Mouse (Mus musculus) embryonic facial prominence, embryonic 12.5 days (tissue): ENCODE data around the gene Olfr1279. TPM values are rescaled to one million over a fixed set of nuclear protein-coding genes. Genes with fewer than 3 reads are reported as not detected.
"Not testable (repeated sequence)": the region's sequence is repeated elsewhere in the genome, so short reads cannot be mapped to it uniquely, and the experiment has no call there.

ENCODE experiments used
- ATAC-seq: fragments of 200-750 bp; cut with Nextera tagmentation; 2 replicates; pipeline ENCODE4 v1.8.0; 2017; ENCODE audit not compliant: insufficient number of reproducible peaks, insufficient read depth, low FRiP score, low TSS enrichment
- H3K27ac ChIP-seq: fragments of 300-500 bp; sonication (generic); 2 replicates; pipeline ENCODE4 v1.5.1; 2016; ENCODE audit warnings: mild to moderate bottlenecking
- H3K27me3 ChIP-seq: fragments of 300-500 bp; sonication (generic); 2 replicates; pipeline ENCODE4 v1.6.1; 2016; ENCODE audit warnings: mild to moderate bottlenecking, moderate library complexity
- H3K36me3 ChIP-seq: fragments of 300-500 bp; sonication (generic); 2 replicates; pipeline ENCODE4 v1.6.1; 2016; ENCODE audit warnings: mild to moderate bottlenecking
- H3K4me1 ChIP-seq: fragments of 300-500 bp; sonication (generic); 2 replicates; pipeline ENCODE4 v1.6.1; 2016
- H3K4me2 ChIP-seq: fragments of 300-500 bp; sonication (generic); replicated peaks from 2 replicates; pipeline ENCODE4 v1.6.1; 2016; ENCODE audit warnings: mild to moderate bottlenecking, moderate library complexity
- H3K4me3 ChIP-seq: fragments of 300-500 bp; sonication (generic); 2 replicates; pipeline ENCODE4 v1.5.1; 2016; ENCODE audit warnings: mild to moderate bottlenecking
- H3K9ac ChIP-seq: fragments of 300-500 bp; sonication (generic); 2 replicates; pipeline ENCODE4 v1.6.1; 2016; ENCODE audit warnings: mild to moderate bottlenecking, moderate library complexity
- H3K9me3 ChIP-seq: fragments of 300-500 bp; sonication (generic); 2 replicates; pipeline ENCODE4 v1.6.1; 2016; ENCODE audit warnings: mild to moderate bottlenecking, moderate library complexity
- WGBS: fragments of 180-500 bp; shearing (Covaris S2); methylation state at CpG from one replicate; pipeline ENCODE4 v1.1.7; 2016; 5-methylcytosine and 5-hydroxymethylcytosine counted together
- polyA plus RNA-seq: library from polyadenylated mRNA; unstranded; fragments of >200 nt; fragmentation: Nextera tagmentation; extraction: Ambion mirVana; gene quantifications from 2 replicates; pipeline ENCODE4 v1.2.1, GENCODE M21; 2016

Olfr1279 gene
- not detected in 2 replicates for polyA plus RNA-seq

GRCm38 (mm10) chr2:111300374-111300773, at the start of gene Olfr1279:
Gene Olfr1279 (plus strand): TSS chr2:111300635.
- Histone ChIP-seq H3K36me3 (no peaks in the 10 kb centered on the region), H3K27ac (no peak within 1 kb of the TSS), H3K27me3 (no peaks in the 10 kb centered on the region), H3K9ac (no peak within 1 kb of the TSS), H3K9me3 (no peaks in the 10 kb centered on the region), H3K4me1 (no peaks in the 10 kb centered on the region), H3K4me2 (no peak within 1 kb of the TSS), H3K4me3 (no peak within 1 kb of the TSS)
- ATAC-seq: no peak

- ATAC-seq: no peak
- no peak within 1 kb of the TSS for H3K9ac ChIP-seq
- no peak within 1 kb of the TSS for H3K4me2 ChIP-seq
- no peaks in the 10 kb centered on the region for H3K9me3 ChIP-seq
- H3K27me3 ChIP-seq: no peaks in the 10 kb centered on the region
- H3K4me1 ChIP-seq: no peaks in the 10 kb centered on the region
- H3K36me3 ChIP-seq: no peaks in the 10 kb centered on the region
- no peak within 1 kb of the TSS for H3K4me3 ChIP-seq
- H3K27ac ChIP-seq: no peak within 1 kb of the TSS
These were observed 46.2 kb upstream of the Olfr1279 start, which contains the start of gene Olfr1276 for GRCm38 (mm10) chr2:111254216-111254615. Gene Olfr1276 (plus strand): TSS chr2:111254516.

- Histone ChIP-seq H3K27me3 (no peaks in the 10 kb centered on the region), H3K4me3 (no peak within 1 kb of the TSS), H3K9me3 (no peaks in the 10 kb centered on the region), H3K36me3 (no peaks in the 10 kb centered on the region), H3K4me2 (no peak within 1 kb of the TSS), H3K9ac (no peak within 1 kb of the TSS), H3K4me1 (no peaks in the 10 kb centered on the region), H3K27ac (no peak within 1 kb of the TSS)
- 80% methylated on average over 2 of the region's 2 CpGs for WGBS
- ATAC-seq: no peak
These were observed 26.4 kb upstream of the Olfr1279 start, which contains the start of gene Olfr1277 for GRCm38 (mm10) chr2:111274006-111274405. Gene Olfr1277 (minus strand): TSS chr2:111274106.

GRCm38 (mm10) chr2:111289836-111290235, 10.6 kb upstream of the Olfr1279 start, which contains the start of gene Olfr1278:
Gene Olfr1278 (plus strand): TSS chr2:111290136.
- H3K27me3 ChIP-seq: no peaks in the 10 kb centered on the region
- no peaks in the 10 kb centered on the region for H3K4me1 ChIP-seq
- ATAC-seq: no peak
- no peaks in the 10 kb centered on the region for H3K36me3 ChIP-seq
- H3K9ac ChIP-seq: no peak within 1 kb of the TSS
- no peaks in the 10 kb centered on the region for H3K9me3 ChIP-seq
- no peak within 1 kb of the TSS for H3K27ac ChIP-seq
- no peak within 1 kb of the TSS for H3K4me3 ChIP-seq
- H3K4me2 ChIP-seq: no peak within 1 kb of the TSS

- Histone ChIP-seq H3K9ac (no peak overlapping the region), H3K9me3 (no peaks in the 10 kb centered on the region), H3K4me2 (no peak overlapping the region), H3K36me3 (no peaks in the 10 kb centered on the region), H3K27ac (no peak overlapping the region), H3K27me3 (no peaks in the 10 kb centered on the region), H3K4me3 (no peak overlapping the region), H3K4me1 (no peaks in the 10 kb centered on the region)
- no peak for ATAC-seq
These were observed 1.9 kb upstream of the Olfr1279 start for GRCm38 (mm10) chr2:111298541-111298940.

GRCm38 (mm10) chr2:111313717-111314116, 13.3 kb downstream of the Olfr1279 start, which contains the start of gene Olfr1280:
Gene Olfr1280 (plus strand): TSS chr2:111314017.
- Histone ChIP-seq H3K27me3 (no peaks in the 10 kb centered on the region), H3K9me3 (no peaks in the 10 kb centered on the region), H3K4me1 (no peaks in the 10 kb centered on the region), H3K9ac (no peak within 1 kb of the TSS), H3K4me3 (no peak within 1 kb of the TSS), H3K36me3 (no peaks in the 10 kb centered on the region), H3K4me2 (no peak within 1 kb of the TSS), H3K27ac (no peak within 1 kb of the TSS)
- no peak for ATAC-seq

- H3K36me3 ChIP-seq: no peaks in the 10 kb centered on the region
- WGBS: 78% methylated on average over 2 of the region's 2 CpGs
- no peak for ATAC-seq
These were observed 25.8 kb downstream of the Olfr1279 start, which contains the start of gene Olfr1281 for GRCm38 (mm10) chr2:111326220-111326619. Gene Olfr1281 (plus strand): TSS chr2:111326520.

GRCm38 (mm10) chr2:111333721-111334120, 33.3 kb downstream of the Olfr1279 start:
- not testable (repeated sequence) for H3K36me3 ChIP-seq, H3K27me3 ChIP-seq, H3K9me3 ChIP-seq, H3K4me2 ChIP-seq, ATAC-seq, H3K4me1 ChIP-seq, H3K4me3 ChIP-seq, H3K27ac ChIP-seq, H3K9ac ChIP-seq
- WGBS: 87% methylated on average over 5 of the region's 5 CpGs

More at GRCm38 (mm10) chr2:111326220-111326619, 25.8 kb downstream of the Olfr1279 start, which contains the start of gene Olfr1281:
- Histone ChIP-seq H3K27ac (no peak within 1 kb of the TSS), H3K4me3 (no peak within 1 kb of the TSS), H3K4me2 (no peak within 1 kb of the TSS), H3K4me1 (no peaks in the 10 kb centered on the region), H3K9me3 (no peaks in the 10 kb centered on the region), H3K27me3 (no peaks in the 10 kb centered on the region), H3K9ac (no peak within 1 kb of the TSS)

- no peak within 1 kb of the TSS for H3K9ac ChIP-seq
- 74% methylated on average over 2 of the region's 2 CpGs for whole genome bisulfite sequencing
- no peak within 1 kb of the TSS for H3K4me3 ChIP-seq
- ATAC-seq: no peak
- no peak within 1 kb of the TSS for H3K4me2 ChIP-seq
- H3K4me1 ChIP-seq: no peaks in the 10 kb centered on the region
- no peak within 1 kb of the TSS for H3K27ac ChIP-seq
- no peaks in the 10 kb centered on the region for H3K27me3 ChIP-seq
- no peaks in the 10 kb centered on the region for H3K9me3 ChIP-seq
- no peaks in the 10 kb centered on the region for H3K36me3 ChIP-seq
These were observed 35.5 kb downstream of the Olfr1279 start, which contains the start of gene Olfr1282 for GRCm38 (mm10) chr2:111335976-111336375. Gene Olfr1282 (minus strand): TSS chr2:111336076.

Other genes with a start within 250 kb of the Olfr1279 start
- gene Gm13941, start 194.7 kb upstream of the Olfr1279 start, polyA plus RNA-seq: not detected in 2 replicates
- gene Gm15130, start 147.7 kb upstream of the Olfr1279 start, polyA plus RNA-seq: not detected in 2 replicates
- not detected in 2 replicates for gene 4930430A15Rik, start 71.0 kb upstream of the Olfr1279 start, polyA plus RNA-seq
- not detected in 2 replicates for gene Olfr1275, start 65.3 kb upstream of the Olfr1279 start, polyA plus RNA-seq
- not detected in 2 replicates for gene Olfr1276, start 46.1 kb upstream of the Olfr1279 start, polyA plus RNA-seq
- gene Olfr1277, start 26.5 kb upstream of the Olfr1279 start, polyA plus RNA-seq: not detected in 2 replicates
- gene Olfr1278, start 10.5 kb upstream of the Olfr1279 start, polyA plus RNA-seq: not detected in 2 replicates
- gene Olfr1280, start 13.4 kb downstream of the Olfr1279 start, polyA plus RNA-seq: not detected in 2 replicates
- not detected in 2 replicates for gene Olfr1281, start 25.9 kb downstream of the Olfr1279 start, polyA plus RNA-seq
- gene Olfr1282, start 35.4 kb downstream of the Olfr1279 start, polyA plus RNA-seq: not detected in 2 replicates
- gene Olfr1283, start 66.2 kb downstream of the Olfr1279 start, polyA plus RNA-seq: not detected in 2 replicates
- not detected in 2 replicates for gene Olfr1284, start 74.9 kb downstream of the Olfr1279 start, polyA plus RNA-seq
- not detected in 2 replicates for gene Olfr1286, start 122.5 kb downstream of the Olfr1279 start, polyA plus RNA-seq
- not detected in 2 replicates for gene Olfr1287, start 148.5 kb downstream of the Olfr1279 start, polyA plus RNA-seq
- gene Olfr1288, start 173.5 kb downstream of the Olfr1279 start, polyA plus RNA-seq: not detected in 2 replicates
- gene Olfr1289, start 180.2 kb downstream of the Olfr1279 start, polyA plus RNA-seq: not detected in 2 replicates
- gene Olfr1290, start 193.2 kb downstream of the Olfr1279 start, polyA plus RNA-seq: not detected in 2 replicates
- gene Olfr1291-ps1, start 196.5 kb downstream of the Olfr1279 start, polyA plus RNA-seq: not detected in 2 replicates
- not detected in 2 replicates for gene Olfr1293-ps, start 224.6 kb downstream of the Olfr1279 start, polyA plus RNA-seq
- not detected in 2 replicates for gene Olfr1294, start 239.7 kb downstream of the Olfr1279 start, polyA plus RNA-seq